Mouse (Mus musculus): Measurements from ENCODE around the gene Syt3. TPM values are rescaled to one million over a fixed set of nuclear protein-coding genes. Genes with fewer than 3 reads are reported as not detected.

The Syt3 gene
- polyA plus RNA-seq, 1 experiment from 2014 or later, result 3.5 TPM

GRCm38 (mm10) chr7:44440479-44440878 is 56.6 kb downstream of the Syt3 start:
- Histone ChIP-seq H3K4me1 (replicated peaks; ENCODE audit: insufficient read depth, low read length) (no peaks in the 10 kb centered on the region), H3K36me3 (ENCODE audit: insufficient read depth, low read length) (no peaks in the 10 kb centered on the region), H3K27ac (no peak overlapping the region), H3K27me3 (ENCODE audit: insufficient read depth, low read length) (peaks cover 51% of the 10 kb centered on the region), H3K4me3 (replicated peaks; ENCODE audit: low read depth, low read length) (no peak overlapping the region), H3K9ac (ENCODE audit: low read depth, low read length) (no peak overlapping the region), H3K4me2 (ENCODE audit: low read length) (no peak overlapping the region), H3K9me3 (replicated peaks; ENCODE audit: low read length) (no peaks in the 10 kb centered on the region)
- no peak for DNase-seq (ENCODE audit: low spot score)
- TF ChIP-seq CTCF (IDR thresholded peaks at IDR 0.05; ENCODE audit: low read depth), result no peak
- ATAC-seq (replicated peaks; ENCODE audit: low FRiP score, low read depth), result no peak
- 90% methylated on average over 1 of the region's 1 CpGs for WGBS

GRCm38 (mm10) chr7:44441180-44441579 is 57.3 kb downstream of the Syt3 start:
- TF ChIP-seq CTCF (IDR thresholded peaks at IDR 0.05; ENCODE audit: low read depth), result no peak

GRCm38 (mm10) chr7:44441648-44442109 is 57.8 kb downstream of the Syt3 start:
- Histone ChIP-seq H3K27ac (no peak overlapping the region), H3K27me3 (ENCODE audit: insufficient read depth, low read length) (peaks cover 56% of the 10 kb centered on the region)
- DNase-seq (ENCODE audit: low spot score), result no peak

More at GRCm38 (mm10) chr7:44441180-44441579, 57.3 kb downstream of the Syt3 start:
- H3K9me3 ChIP-seq (replicated peaks; ENCODE audit: low read length), result no peaks in the 10 kb centered on the region
- ATAC-seq (replicated peaks; ENCODE audit: low FRiP score, low read depth) (no peak), DNase-seq (ENCODE audit: low spot score) (no peak)
- H3K4me1 ChIP-seq (replicated peaks; ENCODE audit: insufficient read depth, low read length), result no peaks in the 10 kb centered on the region
- H3K27me3 ChIP-seq (ENCODE audit: insufficient read depth, low read length), result peaks cover 56% of the 10 kb centered on the region
- H3K9ac ChIP-seq (ENCODE audit: low read depth, low read length), result no peak overlapping the region
- no peak overlapping the region for H3K27ac ChIP-seq
- 6% methylated on average over 1 of the region's 1 CpGs for WGBS
- no peaks in the 10 kb centered on the region for H3K36me3 ChIP-seq (ENCODE audit: insufficient read depth, low read length)
- H3K4me3 ChIP-seq (replicated peaks; ENCODE audit: low read depth, low read length), result no peak overlapping the region
- H3K4me2 ChIP-seq (ENCODE audit: low read length), result no peak overlapping the region

GRCm38 (mm10) chr7:44442407-44442821 is 58.5 kb downstream of the Syt3 start:
- peak overlapping the region; percentile 39 for H3K4me2 ChIP-seq (ENCODE audit: low read length)
- peak overlapping the region; percentile 14 for H3K4me3 ChIP-seq (replicated peaks; ENCODE audit: low read depth, low read length)
- DNase-seq (ENCODE audit: low spot score) (no peak), ATAC-seq (replicated peaks; ENCODE audit: low FRiP score, low read depth) (no peak)
- H3K27ac ChIP-seq, result no peak overlapping the region
- no peaks in the 10 kb centered on the region for H3K4me1 ChIP-seq (replicated peaks; ENCODE audit: insufficient read depth, low read length)
- no peak for TF ChIP-seq CTCF (IDR thresholded peaks at IDR 0.05; ENCODE audit: low read depth)
- H3K36me3 ChIP-seq (ENCODE audit: insufficient read depth, low read length), result no peaks in the 10 kb centered on the region
- H3K9me3 ChIP-seq (replicated peaks; ENCODE audit: low read length), result no peaks in the 10 kb centered on the region
- WGBS, result 0% methylated on average over 14 of the region's 14 CpGs
- H3K9ac ChIP-seq (ENCODE audit: low read depth, low read length), result 0 out of 2 replicates have a peak overlapping the region, but pooled peaks have one; percentile 27
- peaks cover 56% of the 10 kb centered on the region for H3K27me3 ChIP-seq (ENCODE audit: insufficient read depth, low read length)

More at GRCm38 (mm10) chr7:44441648-44442109, 57.8 kb downstream of the Syt3 start:
- Histone ChIP-seq H3K4me3 (replicated peaks; ENCODE audit: low read depth, low read length) (no peak overlapping the region), H3K36me3 (ENCODE audit: insufficient read depth, low read length) (no peaks in the 10 kb centered on the region), H3K4me2 (ENCODE audit: low read length) (peak overlapping the region; percentile 39), H3K9me3 (replicated peaks; ENCODE audit: low read length) (no peaks in the 10 kb centered on the region), H3K4me1 (replicated peaks; ENCODE audit: insufficient read depth, low read length) (no peaks in the 10 kb centered on the region), H3K9ac (ENCODE audit: low read depth, low read length) (no peak overlapping the region)
- no peak for TF ChIP-seq CTCF (IDR thresholded peaks at IDR 0.05; ENCODE audit: low read depth)
- WGBS, result under 1% methylated on average over 14 of the region's 14 CpGs
- ATAC-seq (replicated peaks; ENCODE audit: low FRiP score, low read depth), result peak; percentile 40; the same call in 1 of the 2 replicates

GRCm38 (mm10) chr7:44443268-44444173 is 59.6 kb downstream of the Syt3 start:
- peak; percentile 16; the same call in 1 of the 2 replicates for ATAC-seq (replicated peaks; ENCODE audit: low FRiP score, low read depth)
- H3K4me3 ChIP-seq (replicated peaks; ENCODE audit: low read depth, low read length), result peak overlapping the region; percentile 14; the same call in 1 of the 2 replicates
- peak overlapping the region; percentile 39; the same call in 1 of the 2 replicates for H3K4me2 ChIP-seq (ENCODE audit: low read length)
- TF ChIP-seq CTCF (IDR thresholded peaks at IDR 0.05; ENCODE audit: low read depth), result peak; percentile 18; the same call in 1 of the 2 replicates
- H3K36me3 ChIP-seq (ENCODE audit: insufficient read depth, low read length), result no peaks in the 10 kb centered on the region
- no peaks in the 10 kb centered on the region for H3K4me1 ChIP-seq (replicated peaks; ENCODE audit: insufficient read depth, low read length)
- H3K27me3 ChIP-seq (ENCODE audit: insufficient read depth, low read length), result peaks cover 56% of the 10 kb centered on the region
- H3K27ac ChIP-seq, result no peak overlapping the region
- no peak overlapping the region for H3K9ac ChIP-seq (ENCODE audit: low read depth, low read length)
- no peaks in the 10 kb centered on the region for H3K9me3 ChIP-seq (replicated peaks; ENCODE audit: low read length)
- 11% methylated on average over 20 of the region's 20 CpGs for WGBS
- DNase-seq (ENCODE audit: low spot score), result no peak

GRCm38 (mm10) chr7:44444886-44445527 is 61.1 kb downstream of the Syt3 start:
- Histone ChIP-seq H3K9me3 (replicated peaks; ENCODE audit: low read length) (no peaks in the 10 kb centered on the region), H3K4me3 (replicated peaks; ENCODE audit: low read depth, low read length) (no peak overlapping the region), H3K9ac (ENCODE audit: low read depth, low read length) (no peak overlapping the region), H3K27ac (no peak overlapping the region), H3K27me3 (ENCODE audit: insufficient read depth, low read length) (peaks cover 47% of the 10 kb centered on the region), H3K4me1 (replicated peaks; ENCODE audit: insufficient read depth, low read length) (no peaks in the 10 kb centered on the region), H3K36me3 (ENCODE audit: insufficient read depth, low read length) (no peaks in the 10 kb centered on the region), H3K4me2 (ENCODE audit: low read length) (no peak overlapping the region)
- DNase-seq (ENCODE audit: low spot score) (no peak), ATAC-seq (replicated peaks; ENCODE audit: low FRiP score, low read depth) (no peak)
- TF ChIP-seq CTCF (IDR thresholded peaks at IDR 0.05; ENCODE audit: low read depth), result no peak
- WGBS, result 12% methylated on average over 29 of the region's 29 CpGs
